Mouse (Mus musculus) gastrocnemius, adult 8-10 months (tissue): Measurements from ENCODE around the gene Dennd1a. TPM values are rescaled to one million over a fixed set of nuclear protein-coding genes. Genes with fewer than 3 reads are reported as not detected.

Source experiments
- DNase-seq, 2 experiments: peaks; one replicate each; pipeline ENCODE4 v3.0.0; 2022; ENCODE audit warnings: low spot score in 2 of 2
- total RNA-seq, 4 experiments: library from RNA; stranded (reverse); gene quantifications; 2 replicates each; pipeline ENCODE4 v1.2.4; 2022

Dennd1a gene
- total RNA-seq, 4 experiments from 2014 or later: 33.8 to 40.0 (median 37.8) TPM

GRCm38 (mm10) chr2:38052440-38052839, 234.8 kb downstream of the Dennd1a start:
- DNase-seq: no peak

GRCm38 (mm10) chr2:38051485-38052085, 235.6 kb downstream of the Dennd1a start:
- DNase-seq: no peak

- no peak for DNase-seq
These were observed 238.2 kb downstream of the Dennd1a start for GRCm38 (mm10) chr2:38048996-38049395.

- DNase-seq: no peak
These were observed 241.9 kb downstream of the Dennd1a start for GRCm38 (mm10) chr2:38045286-38045685.

GRCm38 (mm10) chr2:38040845-38041244, 246.3 kb downstream of the Dennd1a start:
- DNase-seq: no peak

GRCm38 (mm10) chr2:38039621-38040020, 247.6 kb downstream of the Dennd1a start:
- no peak for DNase-seq

GRCm38 (mm10) chr2:38028317-38028716, 258.9 kb downstream of the Dennd1a start:
- DNase-seq: no peak

- no peak for DNase-seq
These were observed 261.6 kb downstream of the Dennd1a start for GRCm38 (mm10) chr2:38025615-38026014.

GRCm38 (mm10) chr2:38023741-38024130, 263.5 kb downstream of the Dennd1a start:
- DNase-seq: no peak

- no peak for DNase-seq
These were observed 264.0 kb downstream of the Dennd1a start for GRCm38 (mm10) chr2:38023054-38023740.

GRCm38 (mm10) chr2:38021166-38021565, 266.0 kb downstream of the Dennd1a start:
- no peak for DNase-seq

GRCm38 (mm10) chr2:38014702-38015101, 272.5 kb downstream of the Dennd1a start:
- DNase-seq: no peak

GRCm38 (mm10) chr2:38013839-38014365, 273.3 kb downstream of the Dennd1a start:
- DNase-seq: no peak

GRCm38 (mm10) chr2:38007238-38007637, 280.0 kb downstream of the Dennd1a start:
- no peak for DNase-seq

GRCm38 (mm10) chr2:38003183-38003680, 284.0 kb downstream of the Dennd1a start:
- no peak for DNase-seq

GRCm38 (mm10) chr2:38001004-38001403, 286.2 kb downstream of the Dennd1a start:
- DNase-seq: no peak

GRCm38 (mm10) chr2:37997966-37998365, 289.2 kb downstream of the Dennd1a start:
- no peak for DNase-seq

- no peak for DNase-seq
These were observed 298.1 kb downstream of the Dennd1a start for GRCm38 (mm10) chr2:37989091-37989490.

- no peak for DNase-seq
These were observed 298.9 kb downstream of the Dennd1a start for GRCm38 (mm10) chr2:37988301-37988700.

- no peak for DNase-seq
These were observed 301.4 kb downstream of the Dennd1a start for GRCm38 (mm10) chr2:37985690-37986222.

GRCm38 (mm10) chr2:37982714-37983113, 304.5 kb downstream of the Dennd1a start:
- DNase-seq: no peak
